Mouse (Mus musculus): Measurements from ENCODE around the gene Atp5d.
A peak's percentile ranks its signal among the peaks of the same experiment; 100 is the strongest.

The Atp5d gene

GRCm38 (mm10) chr10:80168038-80168661 lies 29.7 kb downstream of the Atp5d start:
- peak; percentile 97 for DNase-seq (ENCODE audit: low read depth)

GRCm38 (mm10) chr10:80169070-80169469 lies 30.6 kb downstream of the Atp5d start:
- no peak for DNase-seq (ENCODE audit: low read depth)

- no peak for DNase-seq (ENCODE audit: low read depth)
Observed at GRCm38 (mm10) chr10:80169651-80170050, 31.2 kb downstream of the Atp5d start.

GRCm38 (mm10) chr10:80170052-80170451 lies 31.6 kb downstream of the Atp5d start:
- no peak for DNase-seq (ENCODE audit: low read depth)

GRCm38 (mm10) chr10:80170601-80171021 lies 32.2 kb downstream of the Atp5d start:
- DNase-seq (ENCODE audit: low read depth): no peak

- DNase-seq (ENCODE audit: low read depth): no peak
Observed at GRCm38 (mm10) chr10:80171252-80171651, 32.8 kb downstream of the Atp5d start.

GRCm38 (mm10) chr10:80171760-80172526 lies 33.5 kb downstream of the Atp5d start:
- no peak for DNase-seq (ENCODE audit: low read depth)

GRCm38 (mm10) chr10:80172527-80173292 lies 34.3 kb downstream of the Atp5d start, which contains the start of gene 1600002K03Rik:
Gene 1600002K03Rik, plus strand, starts transcription at chr10:80172944.
- DNase-seq (ENCODE audit: low read depth): peak; percentile 94

- no peak for DNase-seq (ENCODE audit: low read depth)
Observed at GRCm38 (mm10) chr10:80173358-80173757, 34.9 kb downstream of the Atp5d start.

GRCm38 (mm10) chr10:80173955-80174640 lies 35.7 kb downstream of the Atp5d start:
- no peak for DNase-seq (ENCODE audit: low read depth)

- DNase-seq (ENCODE audit: low read depth): peak; percentile 79
Observed at GRCm38 (mm10) chr10:80174705-80175104, 36.3 kb downstream of the Atp5d start.

- peak; percentile 58 for DNase-seq (ENCODE audit: low read depth)
Observed at GRCm38 (mm10) chr10:80175536-80176269, 37.3 kb downstream of the Atp5d start.

GRCm38 (mm10) chr10:80176270-80176834 lies 37.9 kb downstream of the Atp5d start:
- no peak for DNase-seq (ENCODE audit: low read depth)

- no peak for DNase-seq (ENCODE audit: low read depth)
Observed at GRCm38 (mm10) chr10:80177441-80178279, 39.2 kb downstream of the Atp5d start.

- DNase-seq (ENCODE audit: low read depth): no peak
Observed at GRCm38 (mm10) chr10:80179068-80180051, 40.9 kb downstream of the Atp5d start, which contains the start of gene Efna2. Gene Efna2, plus strand, starts transcription at chr10:80179482.

GRCm38 (mm10) chr10:80180288-80180687 lies 41.9 kb downstream of the Atp5d start:
- no peak for DNase-seq (ENCODE audit: low read depth)

GRCm38 (mm10) chr10:80180823-80181222 lies 42.4 kb downstream of the Atp5d start:
- no peak for DNase-seq (ENCODE audit: low read depth)

GRCm38 (mm10) chr10:80182547-80182946 lies 44.1 kb downstream of the Atp5d start:
- DNase-seq (ENCODE audit: low read depth): no peak

GRCm38 (mm10) chr10:80186649-80187048 lies 48.2 kb downstream of the Atp5d start:
- no peak for DNase-seq (ENCODE audit: low read depth)
